Mouse (Mus musculus) liver, embryonic 11.5 days (tissue): ENCODE measurements around the gene Hdac9. TPM values are rescaled to one million over a fixed set of nuclear protein-coding genes. Genes with fewer than 3 reads are reported as not detected.

Source experiments
- ATAC-seq: fragments of 200-750 bp; cut with Nextera tagmentation; replicated peaks from 2 replicates; pipeline ENCODE4 v1.8.0; 2017; ENCODE audit warnings: moderate number of reproducible peaks, mild to moderate bottlenecking, moderate TSS enrichment, moderate library complexity; ENCODE audit not compliant: low FRiP score
- DNase-seq: peaks from one replicate; pipeline ENCODE4 v3.0.0-alpha.2; 2017; ENCODE audit warnings: low spot score
- H3K27ac ChIP-seq: fragments of 300-500 bp; sonication (generic); 2 replicates; pipeline ENCODE4 v1.5.1; 2014; ENCODE audit warnings: mild to moderate bottlenecking, low read depth, low read length, control low read depth
- H3K27me3 ChIP-seq: fragments of 300-500 bp; sonication (generic); replicated peaks from 2 replicates; pipeline ENCODE4 v1.6.1; 2014; ENCODE audit warnings: low read length, mixed read lengths; ENCODE audit not compliant: control insufficient read depth, insufficient read depth
- H3K36me3 ChIP-seq: fragments of 300-500 bp; sonication (generic); 2 replicates; pipeline ENCODE4 v1.6.1; 2014; ENCODE audit warnings: mild to moderate bottlenecking, low read length, moderate library complexity, mixed read lengths; ENCODE audit not compliant: control insufficient read depth, insufficient read depth
- H3K4me1 ChIP-seq: fragments of 300-500 bp; sonication (generic); replicated peaks from 2 replicates; pipeline ENCODE4 v1.6.1; 2014; ENCODE audit warnings: low read length, mixed read lengths; ENCODE audit not compliant: control insufficient read depth, insufficient read depth
- H3K4me2 ChIP-seq: fragments of 300-500 bp; sonication (generic); 2 replicates; pipeline ENCODE4 v1.6.1; 2014; ENCODE audit warnings: mild to moderate bottlenecking, control low read depth, moderate library complexity
- H3K4me3 ChIP-seq: fragments of 300-500 bp; sonication (generic); 2 replicates; pipeline ENCODE4 v1.5.1; 2014; ENCODE audit warnings: low read depth, low read length, control low read depth
- H3K9ac ChIP-seq: fragments of 300-500 bp; sonication (generic); 2 replicates; pipeline ENCODE4 v1.6.1; 2014; ENCODE audit warnings: low read depth, low read length, control low read depth
- H3K9me3 ChIP-seq: fragments of 300-500 bp; sonication (generic); 2 replicates; pipeline ENCODE4 v1.6.1; 2016; ENCODE audit warnings: low read length, inconsistent platforms, mixed read lengths; ENCODE audit not compliant: control insufficient read depth
- WGBS: fragments of 180-500 bp; shearing (Covaris S2); extraction: QIAGEN DNeasy Blood & Tissue Kit; methylation state at CpG from one replicate; pipeline ENCODE4 v1.1.7; 2014; 5-methylcytosine and 5-hydroxymethylcytosine counted together
- polyA plus RNA-seq: library from polyadenylated mRNA; unstranded; fragments of >200 nt; fragmentation: Nextera tagmentation; extraction: Ambion mirVana; gene quantifications from 2 replicates; pipeline ENCODE4 v1.2.1, GENCODE M21; 2014

Gene Hdac9
- polyA plus RNA-seq, 1 experiment from 2014 or later = 3.5 TPM

DNA sequence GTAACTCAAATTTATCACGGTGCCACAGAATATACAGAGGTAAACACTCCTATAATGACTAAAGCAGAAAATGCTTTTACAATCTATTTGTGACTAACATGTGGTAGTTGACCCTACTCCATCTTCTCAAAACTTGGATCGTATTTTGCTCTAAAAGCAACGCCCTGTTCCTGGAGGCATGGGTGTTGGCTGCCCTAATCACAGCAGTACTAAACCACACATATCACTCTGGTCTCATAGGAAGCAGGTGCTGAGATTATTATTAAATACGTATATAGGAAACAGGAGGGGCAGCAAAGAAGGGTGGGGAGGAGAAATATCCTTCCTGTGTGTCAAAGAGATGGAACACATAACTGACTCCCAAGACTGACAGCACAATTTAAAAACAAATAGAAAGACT lies 90.0 kb downstream of the Hdac9 start:
- Histone ChIP-seq H3K36me3 (no peaks in the 10 kb centered on the region), H3K9ac (no peak overlapping the region), H3K27me3 (no peaks in the 10 kb centered on the region), H3K9me3 (no peaks in the 10 kb centered on the region), H3K27ac (no peak overlapping the region), H3K4me1 (no peaks in the 10 kb centered on the region), H3K4me2 (no peak overlapping the region), H3K4me3 (no peak overlapping the region)
- no peak for DNase-seq
- no peak for ATAC-seq
- 84% methylated on average over 4 of the region's 4 CpGs for WGBS

DNA sequence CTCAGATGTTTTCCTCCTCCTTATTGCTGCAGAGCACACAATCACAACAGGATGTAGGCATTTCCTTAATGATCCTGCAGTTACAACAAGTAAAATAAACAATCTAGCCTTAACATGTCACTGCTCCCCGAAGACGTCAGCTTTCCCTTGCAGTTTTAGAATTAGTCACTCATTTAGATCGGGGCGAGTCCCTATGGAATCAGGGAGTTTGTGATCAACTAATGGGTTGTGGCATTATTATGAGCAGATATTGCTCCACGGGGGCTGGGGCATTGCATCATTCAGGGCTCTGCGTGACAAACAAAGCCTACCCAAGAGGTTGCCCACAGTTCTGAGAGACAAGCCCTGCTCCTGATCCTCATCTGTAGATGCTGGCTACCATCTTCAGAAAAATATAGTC lies 96.7 kb downstream of the Hdac9 start:
- no peaks in the 10 kb centered on the region for H3K27me3 ChIP-seq
- 50% methylated on average over 6 of the region's 6 CpGs for WGBS
- H3K9me3 ChIP-seq = no peaks in the 10 kb centered on the region
- H3K4me1 ChIP-seq = no peaks in the 10 kb centered on the region
- no peak overlapping the region for H3K9ac ChIP-seq
- DNase-seq (no peak), ATAC-seq (no peak)
- H3K4me2 ChIP-seq = no peak overlapping the region
- H3K36me3 ChIP-seq = no peaks in the 10 kb centered on the region
- no peak overlapping the region for H3K4me3 ChIP-seq
- H3K27ac ChIP-seq = no peak overlapping the region

DNA sequence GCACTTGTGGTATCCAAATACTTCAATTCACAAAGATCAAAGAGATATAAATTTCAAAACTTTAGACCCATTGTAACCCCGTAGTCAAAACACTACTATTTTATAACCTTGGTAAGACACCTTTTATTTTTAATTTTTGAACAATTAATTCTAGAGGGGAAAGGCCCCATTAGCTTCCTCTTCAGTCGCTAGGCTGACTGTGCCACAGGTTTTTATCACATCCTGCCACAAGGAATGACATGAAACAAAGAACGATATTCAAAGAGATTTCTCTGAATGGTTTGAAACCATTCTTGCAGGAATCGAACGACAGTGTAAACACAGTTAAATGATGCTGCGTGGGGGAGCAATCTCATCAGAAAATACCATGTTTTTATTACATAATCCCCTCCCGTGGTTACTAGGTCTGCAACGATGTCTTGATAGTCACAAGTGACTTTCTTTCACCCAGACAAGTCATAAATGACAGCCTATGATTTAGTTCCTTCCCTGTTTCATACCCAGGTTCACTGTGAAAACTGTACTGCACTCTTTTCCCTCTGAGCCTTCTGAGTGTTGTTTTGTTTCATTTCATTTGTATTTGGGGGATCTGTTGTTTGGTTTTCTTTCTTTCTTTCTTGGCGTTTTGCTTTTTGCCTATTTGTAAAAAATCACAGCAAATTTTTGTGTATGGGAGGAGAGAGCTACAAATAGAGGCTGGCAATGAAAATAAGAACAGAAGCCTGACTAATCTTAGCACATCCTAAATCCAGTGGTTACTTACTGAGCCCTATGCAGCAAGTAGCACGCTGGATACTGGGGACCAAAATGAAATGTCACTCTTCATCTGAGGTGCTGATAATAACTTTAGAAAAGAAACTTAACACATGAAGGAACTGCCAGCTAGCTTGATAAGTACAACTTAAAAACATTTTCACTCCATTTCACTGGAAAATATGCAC lies 105.0 kb downstream of the Hdac9 start:
- no peak overlapping the region for H3K4me3 ChIP-seq
- ATAC-seq (no peak), DNase-seq (no peak)
- no peaks in the 10 kb centered on the region for H3K4me1 ChIP-seq
- no peak overlapping the region for H3K9ac ChIP-seq
- no peaks in the 10 kb centered on the region for H3K36me3 ChIP-seq
- no peaks in the 10 kb centered on the region for H3K27me3 ChIP-seq
- WGBS = 52% methylated on average over 10 of the region's 10 CpGs
- no peak overlapping the region for H3K27ac ChIP-seq
- no peaks in the 10 kb centered on the region for H3K9me3 ChIP-seq
- H3K4me2 ChIP-seq = no peak overlapping the region

- 70% methylated on average over 2 of the region's 2 CpGs for WGBS
- no peaks in the 10 kb centered on the region for H3K27me3 ChIP-seq
- no peaks in the 10 kb centered on the region for H3K9me3 ChIP-seq
- H3K4me1 ChIP-seq = no peaks in the 10 kb centered on the region
- H3K27ac ChIP-seq = no peak overlapping the region
- no peak overlapping the region for H3K9ac ChIP-seq
- H3K4me2 ChIP-seq = no peak overlapping the region
- ATAC-seq = no peak
- H3K36me3 ChIP-seq = no peaks in the 10 kb centered on the region
- no peak for DNase-seq
- H3K4me3 ChIP-seq = no peak overlapping the region
Observed at GRCm38 (mm10) chr12:34810221-34810620, 106.7 kb downstream of the Hdac9 start.

GRCm38 (mm10) chr12:34808180-34808579 lies 108.7 kb downstream of the Hdac9 start:
- WGBS = 85% methylated on average over 1 of the region's 1 CpGs
- Histone ChIP-seq H3K4me2 (no peak overlapping the region), H3K9ac (no peak overlapping the region), H3K9me3 (no peaks in the 10 kb centered on the region), H3K4me1 (no peaks in the 10 kb centered on the region), H3K27ac (no peak overlapping the region), H3K36me3 (no peaks in the 10 kb centered on the region), H3K4me3 (no peak overlapping the region), H3K27me3 (no peaks in the 10 kb centered on the region)
- no peak for ATAC-seq
- DNase-seq = no peak

DNA sequence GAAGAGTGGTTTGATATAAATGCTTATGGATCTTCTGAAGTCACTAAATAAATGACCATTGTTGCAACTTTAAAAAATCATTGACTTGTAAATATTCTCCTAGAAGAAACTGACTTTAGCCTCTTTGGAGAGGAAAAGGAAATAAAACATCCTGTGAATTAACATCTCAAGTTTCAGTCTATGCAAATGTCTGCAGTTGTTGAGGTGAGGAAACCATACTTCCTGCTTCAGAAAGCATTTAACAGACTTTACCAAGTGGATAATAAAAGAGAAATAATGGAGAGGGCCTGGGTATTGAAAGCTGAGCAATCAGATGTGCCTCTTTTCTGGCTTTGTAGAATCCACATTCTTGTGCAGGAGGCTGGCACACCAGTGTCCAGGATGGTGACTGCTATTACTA lies 110.4 kb downstream of the Hdac9 start:
- Histone ChIP-seq H3K4me2 (no peak overlapping the region), H3K36me3 (no peaks in the 10 kb centered on the region), H3K27me3 (no peaks in the 10 kb centered on the region), H3K27ac (no peak overlapping the region), H3K4me3 (no peak overlapping the region), H3K9ac (no peak overlapping the region), H3K9me3 (no peaks in the 10 kb centered on the region), H3K4me1 (no peaks in the 10 kb centered on the region)
- DNase-seq (no peak), ATAC-seq (no peak)

- no peaks in the 10 kb centered on the region for H3K4me1 ChIP-seq
- DNase-seq = no peak
- ATAC-seq = no peak
- no peaks in the 10 kb centered on the region for H3K36me3 ChIP-seq
- H3K4me2 ChIP-seq = no peak overlapping the region
- H3K9ac ChIP-seq = no peak overlapping the region
- no peaks in the 10 kb centered on the region for H3K27me3 ChIP-seq
- no peak overlapping the region for H3K27ac ChIP-seq
- H3K4me3 ChIP-seq = no peak overlapping the region
- H3K9me3 ChIP-seq = no peaks in the 10 kb centered on the region
- WGBS = 62% methylated on average over 2 of the region's 2 CpGs
Observed at GRCm38 (mm10) chr12:34803721-34804120, 113.2 kb downstream of the Hdac9 start.

- WGBS = 77% methylated on average over 4 of the region's 4 CpGs
- Histone ChIP-seq H3K27ac (no peak overlapping the region), H3K27me3 (no peaks in the 10 kb centered on the region), H3K9me3 (no peaks in the 10 kb centered on the region), H3K4me1 (no peaks in the 10 kb centered on the region), H3K9ac (no peak overlapping the region), H3K4me3 (no peak overlapping the region), H3K36me3 (no peaks in the 10 kb centered on the region), H3K4me2 (no peak overlapping the region)
- DNase-seq (no peak), ATAC-seq (no peak)
Observed at GRCm38 (mm10) chr12:34802308-34802707, 114.6 kb downstream of the Hdac9 start.

GRCm38 (mm10) chr12:34801752-34802151 lies 115.1 kb downstream of the Hdac9 start:
- Histone ChIP-seq H3K4me3 (no peak overlapping the region), H3K36me3 (no peaks in the 10 kb centered on the region), H3K9ac (no peak overlapping the region), H3K4me1 (no peaks in the 10 kb centered on the region), H3K27ac (no peak overlapping the region), H3K27me3 (no peaks in the 10 kb centered on the region), H3K4me2 (no peak overlapping the region), H3K9me3 (no peaks in the 10 kb centered on the region)
- ATAC-seq (no peak), DNase-seq (no peak)
